Mouse (Mus musculus): ENCODE data around the gene Gal3st2c.
"Not testable (repeated sequence)": the region's sequence is repeated elsewhere in the genome, so short reads cannot be mapped to it uniquely, and the experiment has no call there.

The Gal3st2c gene

DNA sequence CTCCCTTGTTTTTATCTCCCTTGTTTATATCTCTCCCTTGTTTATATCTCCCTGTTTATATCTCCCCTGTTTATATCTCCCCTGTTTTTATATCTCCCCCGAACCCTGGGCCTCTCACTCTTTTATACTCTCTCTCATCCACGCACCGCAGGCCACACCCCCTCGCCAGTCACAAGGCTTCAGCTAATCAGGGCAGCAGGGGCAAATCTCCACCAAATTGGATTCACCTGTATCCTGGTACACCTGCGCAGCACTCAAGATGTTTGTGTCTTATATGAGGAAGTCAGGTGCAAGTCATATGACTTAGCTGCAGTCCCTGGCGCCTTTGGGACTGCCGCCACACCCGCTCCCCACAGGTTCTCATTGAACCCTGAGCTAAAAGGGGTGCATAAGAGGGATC lies at the start of gene Gal3st2c:
Gene Gal3st2c (plus strand): TSS at position 301 of the 400 bp plus-strand sequence.
- DNase-seq (ENCODE audit: low spot score) = not testable (repeated sequence)

DNA sequence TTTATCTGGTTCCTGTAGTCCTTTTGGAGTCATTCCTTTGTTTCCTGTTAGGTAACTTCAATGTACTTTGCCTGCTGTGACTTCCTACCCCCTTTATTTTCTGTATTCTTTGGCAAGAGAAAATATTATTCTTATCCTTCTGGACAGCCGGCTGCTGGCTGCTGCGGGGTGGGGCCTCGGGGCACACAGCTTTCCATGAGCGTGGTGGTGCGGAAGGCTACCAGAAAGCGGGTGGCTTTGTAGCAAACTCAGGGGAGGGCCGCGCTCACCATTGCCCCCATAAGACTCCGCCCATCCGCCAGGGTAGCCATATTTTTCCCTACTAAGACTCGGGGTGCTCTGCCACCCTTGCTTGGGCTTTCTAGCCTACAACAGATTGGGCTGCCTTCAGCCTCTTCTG lies 41.2 kb upstream of the Gal3st2c start:
- DNase-seq (ENCODE audit: low spot score) = not testable (repeated sequence)

DNA sequence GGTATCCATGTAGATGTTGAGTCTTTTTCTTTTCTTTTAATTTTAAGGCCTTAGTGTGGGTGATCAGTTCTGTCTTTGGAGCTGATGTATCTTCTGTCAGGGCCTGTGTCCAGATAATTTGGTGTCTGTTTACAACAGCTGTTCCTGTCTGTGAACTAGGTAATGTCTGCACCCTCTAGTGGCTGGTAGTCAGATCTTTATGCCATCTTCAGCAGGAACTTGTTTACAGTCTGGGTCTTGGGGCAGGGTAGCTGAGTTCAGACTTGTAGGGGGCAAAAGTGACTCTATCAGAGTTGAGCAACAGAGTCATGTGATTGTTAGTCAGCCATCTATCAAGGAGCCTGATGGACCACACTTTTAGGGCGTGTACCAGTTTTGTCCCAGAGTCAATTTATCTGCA lies 23.8 kb upstream of the Gal3st2c start:
- not testable (repeated sequence) for DNase-seq (ENCODE audit: low spot score)

DNA sequence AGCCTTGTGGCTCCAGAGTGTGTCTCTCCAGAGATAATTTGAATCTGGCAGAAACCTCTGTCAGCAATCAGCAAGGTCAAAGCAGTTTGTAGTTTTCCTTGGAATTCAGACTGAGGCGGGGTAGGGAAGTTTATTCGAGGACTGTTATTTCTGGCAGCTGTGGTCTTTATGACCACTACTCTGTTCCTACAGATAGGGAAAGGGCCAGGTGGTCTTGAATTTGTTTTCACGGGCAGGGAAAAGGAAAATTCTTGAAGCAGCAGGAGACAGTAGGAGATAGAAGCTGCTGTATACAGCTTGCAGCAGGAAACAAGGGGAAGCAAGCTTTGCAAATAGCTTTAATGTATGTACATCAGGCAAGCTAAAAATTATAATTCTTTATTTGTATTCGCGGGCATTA lies 19.9 kb upstream of the Gal3st2c start:
- DNase-seq (ENCODE audit: low spot score) = not testable (repeated sequence)

DNA sequence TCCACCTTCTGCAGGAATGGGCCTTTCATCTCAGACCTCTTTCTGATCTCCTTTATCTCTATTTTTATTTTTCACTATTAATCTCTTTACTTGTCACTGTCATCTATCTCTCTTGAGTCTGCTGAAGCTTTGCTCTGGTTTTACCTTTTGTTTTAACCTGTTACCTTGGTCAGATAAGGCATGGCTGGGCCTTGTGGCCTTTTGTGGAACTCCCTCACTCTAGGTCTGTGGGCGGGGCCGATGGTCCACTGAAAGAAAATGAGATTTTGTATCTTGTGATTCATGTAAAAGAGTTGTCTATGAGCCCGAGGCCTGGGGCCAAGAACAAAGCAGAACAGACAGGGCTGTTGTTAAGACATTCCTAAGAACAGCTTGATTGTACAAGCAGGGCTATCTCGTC lies 19.5 kb upstream of the Gal3st2c start:
- not testable (repeated sequence) for DNase-seq (ENCODE audit: low spot score)

DNA sequence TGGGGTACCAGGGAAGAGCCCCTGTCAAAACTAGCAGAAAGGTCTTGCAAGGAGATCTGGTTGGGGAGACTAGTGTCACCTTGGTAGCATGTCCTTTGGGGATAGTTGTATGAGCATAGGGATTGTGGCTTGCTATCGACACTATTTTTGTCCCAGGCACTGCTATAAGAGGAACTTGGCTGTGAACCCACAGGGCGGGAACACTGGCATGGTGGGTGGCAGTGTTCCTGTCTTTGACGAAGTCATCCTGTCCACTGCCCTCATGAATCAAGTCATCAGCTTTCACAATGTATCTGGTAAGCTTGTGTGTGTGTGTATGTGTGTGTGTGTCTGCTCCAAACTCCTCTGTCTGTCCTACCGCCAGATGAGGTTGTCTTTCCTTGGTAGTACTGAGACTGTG lies 14.5 kb upstream of the Gal3st2c start:
- DNase-seq (ENCODE audit: low spot score) = not testable (repeated sequence)

DNA sequence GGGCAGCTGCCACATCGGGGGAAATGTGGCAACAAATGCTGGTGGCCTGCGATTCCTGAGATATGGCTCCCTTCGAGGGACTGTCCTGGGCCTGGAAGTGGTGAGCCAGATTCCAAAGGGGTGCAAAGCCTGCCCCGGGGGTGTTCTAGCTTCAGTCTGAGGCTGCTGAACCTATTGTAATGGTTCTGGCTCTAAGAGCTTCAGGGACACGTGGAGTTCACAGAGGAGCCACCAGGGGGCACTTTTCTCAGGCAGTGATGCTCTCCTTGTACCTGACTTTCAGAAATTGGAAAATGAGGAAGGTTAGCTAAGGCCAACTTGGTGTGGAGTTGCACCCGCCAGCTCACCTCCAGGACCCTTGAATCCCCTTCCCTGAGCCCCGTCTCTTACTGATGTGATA lies 12.0 kb upstream of the Gal3st2c start:
- not testable (repeated sequence) for DNase-seq (ENCODE audit: low spot score)

DNA sequence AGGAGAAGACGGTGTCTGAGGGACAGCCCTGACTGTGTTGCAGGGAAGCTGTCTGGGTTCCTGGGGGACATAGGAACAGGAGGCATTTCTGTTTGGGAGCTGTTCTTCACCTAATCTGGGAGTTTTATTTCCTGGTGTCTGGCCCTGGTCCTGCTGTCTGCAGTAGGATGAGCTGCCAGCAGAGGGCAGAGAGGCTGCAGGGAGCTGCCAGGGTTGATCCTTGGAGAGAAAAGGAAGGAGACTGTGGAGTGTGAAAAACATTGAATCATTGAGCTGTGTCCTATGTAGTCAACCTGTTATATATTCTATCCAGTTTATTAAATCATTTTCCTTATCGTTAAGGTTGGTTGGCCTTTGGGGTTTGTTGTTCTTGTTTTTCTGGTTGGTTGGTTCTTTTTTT lies 9.4 kb upstream of the Gal3st2c start:
- not testable (repeated sequence) for DNase-seq (ENCODE audit: low spot score)

DNA sequence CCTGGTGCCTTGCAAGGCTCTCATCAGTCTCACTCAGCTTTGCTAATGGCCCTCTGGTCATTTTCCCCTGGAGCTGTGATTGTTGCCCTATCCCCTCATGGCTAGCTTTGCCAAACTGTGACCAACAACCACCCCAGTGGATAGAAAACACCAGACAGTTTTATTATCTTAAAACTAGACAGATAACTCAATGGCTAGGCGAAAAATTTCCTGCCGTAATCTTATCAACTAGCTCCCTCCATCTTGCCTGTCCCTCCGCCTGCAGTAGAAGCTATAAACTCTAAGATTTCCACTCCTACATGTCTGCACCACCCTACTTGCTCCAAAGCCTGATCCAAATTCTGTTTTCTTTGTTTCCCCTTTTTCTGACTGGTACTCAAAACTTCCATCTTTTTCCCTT lies 4.1 kb upstream of the Gal3st2c start:
- no peak for DNase-seq (ENCODE audit: low spot score)

DNA sequence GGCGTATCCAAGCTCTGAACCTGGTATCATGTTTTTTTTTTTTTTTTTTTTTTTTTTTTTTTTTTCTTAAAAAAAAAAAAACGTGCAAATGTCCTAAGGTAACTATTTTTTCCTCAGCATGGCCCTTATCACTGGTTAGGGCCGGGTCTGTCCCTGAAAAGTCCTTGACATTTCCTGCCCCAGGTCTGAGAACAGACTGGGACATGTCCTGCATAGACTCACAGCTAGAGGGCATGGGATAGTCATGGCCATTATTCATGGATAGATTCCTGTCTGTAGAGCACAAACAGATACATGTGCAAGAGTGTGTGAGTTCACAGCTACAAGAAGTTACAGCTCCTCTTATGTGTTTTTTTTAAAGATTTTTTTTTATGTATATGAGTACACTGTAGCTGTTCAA lies 1.5 kb upstream of the Gal3st2c start:
- no peak for DNase-seq (ENCODE audit: low spot score)

DNA sequence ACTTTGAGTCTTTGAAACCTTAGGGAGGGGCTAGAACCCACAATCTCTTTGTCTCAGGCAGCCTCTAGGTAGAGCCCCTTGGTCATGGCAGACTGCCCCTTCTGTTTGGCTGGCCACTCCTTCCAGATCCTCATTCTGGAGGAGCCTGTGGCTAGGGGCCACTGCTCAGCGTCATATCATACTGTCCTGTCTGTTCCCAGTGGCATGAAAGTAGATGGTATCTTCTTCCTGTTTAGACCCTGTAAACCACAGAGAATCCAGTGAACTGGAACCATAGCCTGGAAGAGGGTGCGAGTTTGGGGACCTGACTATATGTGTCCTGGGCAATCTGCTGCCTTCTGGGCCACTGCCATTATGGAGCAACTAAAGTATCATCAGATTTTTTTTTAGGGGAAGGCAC lies 759 bp downstream of the Gal3st2c start:
- not testable (repeated sequence) for DNase-seq (ENCODE audit: low spot score)

DNA sequence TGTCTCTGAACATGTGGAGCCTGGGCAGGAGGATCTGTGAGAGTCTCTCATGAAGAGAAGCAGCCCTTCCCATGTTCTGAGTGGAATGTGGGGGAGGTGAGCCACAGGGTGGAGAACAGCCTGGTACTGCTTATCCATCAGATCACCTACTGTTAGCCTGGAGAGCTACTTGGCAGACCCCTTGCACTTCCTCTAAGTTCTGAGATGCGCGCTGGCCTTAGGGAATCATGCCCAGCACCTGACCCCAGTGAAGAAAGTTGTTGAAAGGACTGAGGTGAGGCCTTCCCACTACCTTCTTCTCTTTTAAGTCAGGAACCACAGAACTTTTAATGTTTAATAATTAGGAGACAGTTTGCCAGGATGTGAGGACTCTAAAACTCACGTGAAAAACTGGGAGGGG lies 1.2 kb downstream of the Gal3st2c start:
- not testable (repeated sequence) for DNase-seq (ENCODE audit: low spot score)

DNA sequence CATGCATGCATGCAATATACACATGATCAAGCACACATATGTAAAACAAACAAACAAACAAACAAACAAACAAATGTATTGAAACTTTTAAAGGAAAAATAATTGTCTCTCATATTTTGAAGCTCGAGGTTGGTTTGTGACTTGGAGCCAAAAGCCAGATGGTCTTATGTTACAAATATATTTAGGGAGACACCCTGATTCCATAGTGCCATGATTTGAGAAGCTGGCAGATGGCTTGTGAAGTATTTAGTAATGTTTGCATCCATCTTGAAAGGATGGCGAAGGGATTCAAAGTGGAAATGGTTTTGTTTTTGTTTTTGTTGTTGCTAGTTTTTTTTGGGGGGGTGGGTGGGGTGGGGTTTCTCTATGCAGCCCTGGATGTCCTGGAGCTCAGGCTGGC lies 10.7 kb downstream of the Gal3st2c start:
- DNase-seq (ENCODE audit: low spot score) = no peak

DNA sequence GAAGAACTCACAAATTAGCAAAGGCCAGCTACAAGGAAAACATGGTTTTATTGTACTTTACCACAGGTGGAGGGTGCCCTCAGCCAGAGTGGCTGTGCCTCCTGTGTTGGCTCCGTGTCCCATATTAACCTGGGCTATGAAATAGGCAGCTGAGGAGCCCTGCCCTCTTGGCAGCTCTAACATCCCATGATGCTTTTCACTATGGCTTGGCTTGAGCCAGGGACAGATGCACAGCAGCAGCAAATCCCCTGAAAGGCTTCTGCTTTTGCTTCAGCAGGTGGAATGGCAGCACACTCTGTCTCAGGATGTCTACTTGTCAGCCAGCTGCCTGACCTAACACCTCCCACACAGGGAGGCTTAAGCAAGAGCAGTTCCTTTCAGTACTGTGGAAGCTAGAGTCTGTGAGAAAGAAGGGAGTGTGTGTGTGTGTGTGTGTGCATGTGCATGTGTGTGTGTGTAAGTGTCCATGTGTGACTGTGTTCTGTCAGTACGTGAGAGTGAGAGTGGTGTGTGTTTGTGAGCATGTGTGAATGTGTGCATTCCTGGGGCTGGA lies 15.7 kb downstream of the Gal3st2c start:
- DNase-seq (ENCODE audit: low spot score) = not testable (repeated sequence)

DNA sequence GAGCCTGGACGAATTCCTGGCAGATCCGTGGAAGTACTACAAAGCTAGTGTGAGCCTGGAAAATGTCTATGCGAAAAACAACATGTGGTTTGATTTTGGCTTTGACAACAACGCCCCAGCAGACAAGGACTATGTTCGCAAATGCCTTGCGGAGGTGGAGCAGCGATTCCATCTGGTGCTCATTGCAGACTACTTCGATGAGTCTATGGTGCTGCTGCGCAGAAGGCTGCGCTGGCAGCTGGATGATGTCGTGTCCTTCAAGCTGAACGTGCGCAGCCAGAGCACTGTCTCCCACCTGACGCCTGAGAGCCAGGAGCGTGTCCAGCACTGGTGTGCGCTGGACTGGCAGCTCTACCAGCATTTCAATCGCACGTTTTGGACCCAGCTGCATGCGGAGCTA lies 18.5 kb downstream of the Gal3st2c start:
- DNase-seq (ENCODE audit: low spot score) = not testable (repeated sequence)

DNA sequence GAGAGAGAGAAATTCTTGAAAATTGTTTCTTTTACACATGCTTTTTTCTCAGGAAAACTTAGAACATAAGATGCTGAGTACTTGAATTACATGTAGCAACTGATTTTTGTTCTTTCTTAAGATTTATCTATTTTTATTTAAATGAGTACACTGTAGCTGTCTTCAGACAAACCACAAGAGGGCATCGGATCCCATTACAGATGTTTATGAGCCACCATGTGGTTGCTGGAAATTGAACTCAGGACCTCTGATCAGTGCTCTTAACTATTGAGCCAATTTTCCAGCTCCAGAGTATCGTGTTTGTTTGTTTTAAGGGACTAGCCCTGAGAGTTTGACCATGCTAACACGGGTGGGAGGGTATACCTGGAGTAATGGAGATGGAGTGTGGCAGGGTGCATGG lies 21.3 kb downstream of the Gal3st2c start:
- no peak for DNase-seq (ENCODE audit: low spot score)

DNA sequence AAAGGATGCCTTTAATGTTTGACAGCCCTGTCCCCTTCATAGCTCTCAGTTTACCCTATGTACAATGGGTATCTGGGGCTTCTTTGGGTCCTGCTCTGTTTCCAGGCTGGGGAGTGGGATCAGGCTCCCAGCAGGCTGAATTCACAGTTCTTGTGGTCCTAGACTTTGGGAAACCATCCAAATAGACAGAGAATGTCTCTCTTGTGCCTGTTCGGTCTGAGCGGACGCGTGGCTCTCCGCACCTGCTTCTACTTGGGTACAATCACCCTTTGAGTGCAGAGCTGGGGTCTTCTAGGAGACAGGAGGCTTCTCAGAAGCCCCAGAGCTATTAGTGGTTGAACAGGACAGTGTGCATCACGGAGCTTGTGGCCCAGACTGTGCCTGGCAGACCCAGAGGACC lies 29.8 kb downstream of the Gal3st2c start, which contains the start of gene Neu4:
Gene Neu4 (plus strand): TSS at position 301 of the 400 bp plus-strand sequence.
- no peak for DNase-seq (ENCODE audit: low spot score)

DNA sequence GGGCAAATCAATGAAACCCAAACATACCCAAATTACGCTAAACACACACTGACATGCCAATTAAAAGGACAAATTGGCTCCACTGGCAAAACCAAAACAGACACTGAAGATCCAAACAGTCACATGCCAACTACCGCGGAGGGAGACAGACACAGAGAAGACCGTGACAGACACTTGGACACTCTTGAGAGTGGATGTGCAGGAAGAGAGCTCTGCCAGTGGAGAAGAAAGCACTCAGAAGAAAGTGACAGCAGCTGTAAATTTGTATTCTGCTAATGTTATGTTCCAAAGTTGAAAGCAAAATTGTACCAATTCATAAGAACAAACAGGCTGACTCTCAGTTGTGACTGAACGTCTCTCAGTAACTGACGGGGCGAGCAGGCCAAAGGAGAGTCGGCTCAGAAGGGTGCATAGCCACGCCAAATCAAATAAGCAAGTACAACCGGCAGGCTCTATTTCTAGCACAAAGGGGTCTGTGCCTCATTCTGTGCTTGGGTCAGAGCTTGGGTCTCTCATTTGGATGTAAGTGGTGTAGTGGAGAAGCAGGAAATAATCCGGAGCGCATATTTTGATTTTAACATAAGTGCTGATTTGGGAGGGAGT lies 37.3 kb downstream of the Gal3st2c start:
- DNase-seq (ENCODE audit: low spot score) = no peak

DNA sequence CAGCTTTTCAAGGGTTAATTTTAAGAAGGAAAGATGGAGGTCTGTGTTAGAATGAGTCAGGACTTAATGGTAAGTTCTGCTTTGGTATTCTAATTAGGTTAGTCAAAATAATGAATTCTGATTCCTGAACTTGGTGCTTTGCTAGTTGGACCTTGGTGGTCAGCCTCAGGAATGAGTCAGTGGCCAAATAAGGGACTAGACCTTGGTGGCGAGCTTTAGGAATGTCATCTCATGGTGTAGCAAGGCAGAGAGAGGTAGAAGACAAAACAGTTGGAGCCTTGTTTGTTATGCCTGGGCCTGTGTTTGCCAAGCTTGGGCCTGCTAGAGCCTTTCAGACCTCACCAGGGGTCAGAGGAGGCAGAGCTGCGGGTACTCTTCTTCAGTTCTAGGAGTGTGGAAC lies 38.4 kb downstream of the Gal3st2c start:
- DNase-seq (ENCODE audit: low spot score) = no peak

DNA sequence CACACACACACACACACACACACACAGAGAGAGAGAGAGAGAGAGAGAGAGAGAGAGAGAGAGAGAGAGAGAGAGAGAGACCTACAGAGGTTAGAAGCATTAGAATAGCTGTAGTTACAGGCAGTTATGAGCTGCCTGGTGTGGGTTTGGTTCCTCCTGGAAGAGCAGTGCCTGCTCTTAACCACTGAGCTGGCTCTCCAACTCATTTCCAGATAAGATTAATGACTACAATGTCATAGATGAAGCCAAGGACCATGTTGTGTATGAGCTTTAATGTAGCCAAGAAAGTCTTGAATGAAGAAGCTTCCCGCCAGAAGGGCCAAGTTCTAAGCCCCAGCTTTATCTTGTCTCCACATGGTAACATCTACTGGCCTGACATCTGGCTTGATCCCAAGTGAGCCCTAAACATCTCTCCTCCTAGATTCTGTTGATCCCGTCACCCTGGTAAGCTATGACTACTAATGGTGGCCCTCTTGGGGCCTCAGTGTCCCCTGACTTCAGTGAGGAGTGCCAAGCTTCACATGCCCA lies 42.8 kb downstream of the Gal3st2c start:
- no peak for DNase-seq (ENCODE audit: low spot score)

DNA sequence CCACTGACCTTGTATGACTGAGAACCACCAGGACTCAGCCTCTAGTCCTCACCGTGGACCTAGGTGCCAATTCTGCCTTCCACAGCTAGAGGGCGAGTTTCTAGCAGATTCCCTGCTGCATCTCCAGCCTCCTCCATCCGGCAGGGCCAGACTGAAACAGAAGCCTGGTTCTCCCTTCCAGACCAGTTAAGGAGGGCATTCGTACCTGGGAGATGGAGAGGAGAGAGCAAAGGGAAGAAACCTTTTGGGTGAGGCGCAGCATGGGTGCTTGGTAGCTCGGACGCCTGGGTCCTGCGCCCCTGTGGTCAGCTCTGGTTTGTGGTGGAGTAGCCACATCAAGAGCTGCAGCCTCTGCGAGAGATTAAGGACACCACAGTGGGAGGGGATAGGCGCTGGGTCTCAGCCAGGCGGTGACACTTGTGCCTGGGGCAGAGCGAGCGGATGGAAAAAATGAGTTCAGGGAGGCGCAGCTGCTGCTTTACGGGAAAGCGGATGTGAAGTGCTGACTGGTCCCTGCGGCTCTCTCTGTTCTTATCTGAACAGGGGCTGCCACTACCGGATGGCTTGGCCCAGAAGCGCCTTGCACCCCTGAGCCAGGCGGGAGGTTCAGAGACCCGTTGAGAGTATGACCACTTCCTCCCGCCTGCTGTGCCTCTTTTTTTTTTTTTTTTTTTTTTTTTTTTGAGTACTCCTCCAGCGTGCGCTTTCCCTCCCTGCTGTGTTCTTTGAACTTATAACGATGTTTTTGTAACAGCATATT lies 44.9 kb downstream of the Gal3st2c start:
- peak; percentile 92 for DNase-seq (ENCODE audit: low spot score)

DNA sequence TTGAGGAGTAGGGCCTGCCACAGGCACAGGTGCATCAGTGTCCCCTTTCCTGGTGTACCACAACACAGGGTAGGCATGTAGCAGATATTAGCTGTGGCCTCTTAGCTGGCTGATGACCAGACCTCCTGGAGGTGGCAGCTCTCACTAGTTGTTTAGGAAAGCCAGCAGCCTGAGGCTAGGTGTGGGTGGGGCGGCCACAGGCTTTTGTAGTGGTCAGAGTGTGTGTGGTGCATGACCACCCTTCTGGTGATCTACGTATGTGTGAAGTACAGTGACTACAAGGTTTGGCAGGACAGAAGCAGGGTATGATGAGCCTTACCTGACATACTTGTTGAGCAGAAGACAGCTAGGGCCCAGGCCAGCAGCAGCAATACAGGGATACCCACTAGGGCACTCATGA lies 50.1 kb downstream of the Gal3st2c start:
- no peak for DNase-seq (ENCODE audit: low spot score)

DNA sequence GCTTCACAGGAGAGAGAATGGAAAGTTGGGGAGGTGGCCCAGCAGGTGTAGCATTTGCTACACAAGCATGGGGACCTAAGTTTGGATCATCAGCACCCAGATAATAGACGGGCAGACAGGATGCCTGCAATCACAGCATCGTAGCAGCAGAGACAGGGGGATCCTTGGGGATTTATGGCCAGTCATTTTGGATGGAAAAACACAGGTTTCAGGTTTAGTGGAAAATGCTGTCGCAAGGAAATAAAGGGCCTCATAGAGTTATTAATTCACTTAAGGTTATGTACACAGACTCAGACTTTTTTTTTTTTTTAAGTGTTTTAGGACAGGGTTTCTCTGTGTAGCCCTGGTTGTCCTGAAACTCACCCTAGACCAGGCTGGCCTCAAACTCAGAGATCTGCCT lies 55.2 kb downstream of the Gal3st2c start:
- DNase-seq (ENCODE audit: low spot score) = no peak

All from embryo, embryonic 10 days (tissue).